Mouse (Mus musculus) liver, embryonic 15.5 days (tissue): Measurements from ENCODE around the gene Itgb6. TPM values are rescaled to one million over a fixed set of nuclear protein-coding genes. Genes with fewer than 3 reads are reported as not detected.
A peak's percentile ranks its signal among the peaks of the same experiment; 100 is the strongest.

ENCODE experiments used
- ATAC-seq: fragments of 200-750 bp; cut with Nextera tagmentation; 2 replicates; pipeline ENCODE4 v1.8.0; 2017; ENCODE audit warnings: moderate number of reproducible peaks, mild to moderate bottlenecking, moderate library complexity; ENCODE audit not compliant: insufficient read depth
- H3K27ac ChIP-seq: fragments of 300-500 bp; sonication (generic); replicated peaks from 2 replicates; pipeline ENCODE4 v1.5.1; 2015; ENCODE audit warnings: mild to moderate bottlenecking, inconsistent platforms
- H3K27me3 ChIP-seq: fragments of 300-500 bp; sonication (generic); 2 replicates; pipeline ENCODE4 v1.6.1; 2015; ENCODE audit warnings: mild to moderate bottlenecking, inconsistent platforms
- H3K36me3 ChIP-seq: fragments of 300-500 bp; sonication (generic); replicated peaks from 2 replicates; pipeline ENCODE4 v1.6.1; 2015; ENCODE audit warnings: moderate library complexity, mild to moderate bottlenecking, inconsistent platforms
- H3K4me1 ChIP-seq: fragments of 300-500 bp; sonication (generic); replicated peaks from 2 replicates; pipeline ENCODE4 v1.6.1; 2015; ENCODE audit warnings: inconsistent platforms
- H3K4me2 ChIP-seq: fragments of 300-500 bp; sonication (generic); 2 replicates; pipeline ENCODE4 v1.6.1; 2015; ENCODE audit warnings: moderate library complexity, mild to moderate bottlenecking, inconsistent platforms
- H3K4me3 ChIP-seq: fragments of 300-500 bp; sonication (generic); replicated peaks from 2 replicates; pipeline ENCODE4 v1.5.1; 2015; ENCODE audit warnings: mild to moderate bottlenecking, inconsistent platforms
- H3K9ac ChIP-seq: fragments of 300-500 bp; sonication (generic); 2 replicates; pipeline ENCODE4 v1.6.1; 2015; ENCODE audit warnings: moderate library complexity, mild to moderate bottlenecking, inconsistent platforms
- H3K9me3 ChIP-seq: fragments of 300-500 bp; sonication (generic); replicated peaks from 2 replicates; pipeline ENCODE4 v1.6.1; 2016; ENCODE audit warnings: inconsistent platforms
- WGBS: fragments of 180-500 bp; shearing (Covaris S2); methylation state at CpG from one replicate; pipeline ENCODE4 v1.1.7; 2015; ENCODE audit warnings: mixed read lengths; ENCODE audit not compliant: insufficient replicate concordance; 5-methylcytosine and 5-hydroxymethylcytosine counted together
- polyA plus RNA-seq: library from polyadenylated mRNA; unstranded; fragments of >200 nt; fragmentation: Nextera tagmentation; extraction: Ambion mirVana; gene quantifications from 2 replicates; pipeline ENCODE4 v1.2.1, GENCODE M21; 2015

The Itgb6 gene
- polyA plus RNA-seq, 1 experiment from 2014 or later: 0.17 TPM

GRCm38 (mm10) chr2:60552177-60552901, 170.1 kb downstream of the Itgb6 start:
- no peaks in the 10 kb centered on the region for H3K9me3 ChIP-seq
- WGBS: 40% methylated on average over 21 of the region's 21 CpGs
- ATAC-seq: no peak
- peak overlapping the region; percentile 70 for H3K4me2 ChIP-seq
- no peak overlapping the region for H3K27ac ChIP-seq
- no peaks in the 10 kb centered on the region for H3K27me3 ChIP-seq
- H3K9ac ChIP-seq: no peak overlapping the region
- H3K4me3 ChIP-seq: peak overlapping the region; percentile 46
- no peaks in the 10 kb centered on the region for H3K36me3 ChIP-seq
- H3K4me1 ChIP-seq: peaks cover 4% of the 10 kb centered on the region; the same call in 1 of the 2 replicates

- no peak overlapping the region for H3K9ac ChIP-seq
- H3K4me2 ChIP-seq: no peak overlapping the region
- H3K4me3 ChIP-seq: no peak overlapping the region
- WGBS: 49% methylated on average over 2 of the region's 2 CpGs
- no peak overlapping the region for H3K27ac ChIP-seq
- peaks cover 4% of the 10 kb centered on the region; the same call in 1 of the 2 replicates for H3K4me1 ChIP-seq
- ATAC-seq: no peak
- no peaks in the 10 kb centered on the region for H3K9me3 ChIP-seq
- H3K36me3 ChIP-seq: no peaks in the 10 kb centered on the region
- H3K27me3 ChIP-seq: no peaks in the 10 kb centered on the region
These were observed 170.8 kb downstream of the Itgb6 start for GRCm38 (mm10) chr2:60551673-60552072.

- H3K4me1 ChIP-seq: peaks cover 4% of the 10 kb centered on the region; the same call in 1 of the 2 replicates
- H3K36me3 ChIP-seq: no peaks in the 10 kb centered on the region
- no peaks in the 10 kb centered on the region for H3K27me3 ChIP-seq
- no peak overlapping the region for H3K4me3 ChIP-seq
- no peak overlapping the region for H3K4me2 ChIP-seq
- no peak overlapping the region for H3K9ac ChIP-seq
- no peak for ATAC-seq
- 66% methylated on average over 8 of the region's 8 CpGs for WGBS
- H3K27ac ChIP-seq: no peak overlapping the region
- H3K9me3 ChIP-seq: no peaks in the 10 kb centered on the region
These were observed 171.9 kb downstream of the Itgb6 start for GRCm38 (mm10) chr2:60550521-60550920.

GRCm38 (mm10) chr2:60549851-60550250, 172.6 kb downstream of the Itgb6 start:
- WGBS: 62% methylated on average over 2 of the region's 2 CpGs
- Histone ChIP-seq H3K9ac (no peak overlapping the region), H3K27ac (no peak overlapping the region), H3K27me3 (no peaks in the 10 kb centered on the region), H3K4me1 (peaks cover 4% of the 10 kb centered on the region; the same call in 1 of the 2 replicates), H3K9me3 (no peaks in the 10 kb centered on the region), H3K4me3 (no peak overlapping the region), H3K36me3 (no peaks in the 10 kb centered on the region), H3K4me2 (no peak overlapping the region)
- no peak for ATAC-seq

Other genes with a start within 250 kb of the Itgb6 start
- 0.23 and 0.35 TPM in 2 replicates for gene Pla2r1, start 169.3 kb downstream of the Itgb6 start, polyA plus RNA-seq
- 47.8 and 55.2 TPM in 2 replicates for gene Rbms1, start 240.5 kb upstream of the Itgb6 start, polyA plus RNA-seq